Comparison of ENCODE assay signal across 16 mouse cellular contexts in genomic region chr16:30928076-30928750, GRCm38 (mm10).
"Had no signal": no experiment of that assay in that cellular context is flagged by ENCODE, and none has a peak within 500 bp of the region (broad histone marks: within the 10 kb centered on the region; RNA-seq: fewer than 3 reads in every experiment).

No protein-coding gene starts in this region.

- ATAC-seq: inflammation-experienced regulatory T-cells, adult 6 months; intestine, postnatal 0 days had no signal

- H3K27ac ChIP-seq: kidney, postnatal 0 days; layer of hippocampus, adult 2 months; limb, embryonic 15.5 days; liver, embryonic 15.5 days; midbrain, embryonic 12.5 days; stomach, embryonic 15.5 days had no signal

- H3K9ac ChIP-seq: limb, embryonic 15.5 days; liver, embryonic 15.5 days; lung, embryonic 14.5 days; midbrain, embryonic 12.5 days; stomach, embryonic 15.5 days had no signal

- H3K4me2 ChIP-seq: limb, embryonic 15.5 days; liver, embryonic 15.5 days; lung, embryonic 14.5 days; midbrain, embryonic 12.5 days; stomach, embryonic 15.5 days had no signal

- H3K9me3 ChIP-seq: limb, embryonic 15.5 days; liver, embryonic 15.5 days; midbrain, embryonic 12.5 days; stomach, embryonic 15.5 days had no signal

- H3K4me1 ChIP-seq: liver, embryonic 15.5 days; midbrain, embryonic 12.5 days had no signal

- DNase-seq: kidney, adult 9 months; kidney, postnatal 4 days; lung, embryonic 14.5 days; lung, postnatal 10 days; lung, postnatal 4 days; right cerebral cortex, postnatal 14 days; thymus, adult 18-20 months; thymus, postnatal 14 days had no signal

- H3K27me3 ChIP-seq: limb, embryonic 15.5 days; liver, embryonic 15.5 days; midbrain, embryonic 12.5 days; stomach, embryonic 15.5 days had no signal

- H3K36me3 ChIP-seq: limb, embryonic 15.5 days; liver, embryonic 15.5 days; midbrain, embryonic 12.5 days; stomach, embryonic 15.5 days had no signal

- H3K4me3 ChIP-seq: layer of hippocampus, adult 2 months; limb, embryonic 15.5 days; liver, embryonic 15.5 days; midbrain, embryonic 12.5 days; stomach, embryonic 15.5 days had no signal
